Mouse (Mus musculus) CH12.LX (cell line): ENCODE data around the gene Selenot. TPM values are rescaled to one million over a fixed set of nuclear protein-coding genes. Genes with fewer than 3 reads are reported as not detected.
A peak's percentile ranks its signal among the peaks of the same experiment; 100 is the strongest.

ENCODE experiments used
- DNase-seq: peaks from one replicate; pipeline ENCODE4 v3.0.0-alpha.2; 2013; ENCODE audit errors: extremely low read depth
- H3K27ac ChIP-seq: 2 replicates; pipeline ENCODE4 v1.5.1; 2012; ENCODE audit warnings: low read depth, mild to moderate bottlenecking, control low read depth, moderate library complexity; ENCODE audit not compliant: insufficient read depth
- H3K27me3 ChIP-seq: replicated peaks from 2 replicates; pipeline ENCODE3; 2012; ENCODE audit warnings: inconsistent platforms
- H3K36me3 ChIP-seq, 2 experiments: replicated peaks in 1 of 2; 2 replicates each; pipeline versions ENCODE3 to v1.6.1; 2012; ENCODE audit warnings: inconsistent platforms in 1 of 2, low read length in 1 of 2, mild to moderate bottlenecking in 1 of 2, mixed read lengths in 1 of 2, moderate library complexity in 1 of 2; ENCODE audit not compliant: control insufficient read depth in 1 of 2, insufficient read depth in 1 of 2
- H3K4me1 ChIP-seq, 2 experiments: 2 replicates each; pipeline ENCODE4 v1.6.1; 2012; ENCODE audit warnings: inconsistent platforms in 1 of 2, moderate library complexity in 1 of 2; ENCODE audit not compliant: insufficient read depth in 2 of 2, control insufficient read depth in 1 of 2
- H3K4me2 ChIP-seq: 2 replicates; pipeline ENCODE4 v1.6.1; 2012; ENCODE audit warnings: low read depth, mild to moderate bottlenecking, control low read depth; ENCODE audit not compliant: poor library complexity, insufficient read depth, severe bottlenecking
- H3K4me3 ChIP-seq, 3 experiments: fragments of 150-350 bp in 1 of 3; sonication (generic) in 1 of 3; replicated peaks in 1 of 3; 2 replicates each; pipeline versions ENCODE3 to v1.5.1; 2011 to 2012; ENCODE audit warnings: low read depth in 2 of 3, low read length in 2 of 3, mild to moderate bottlenecking in 2 of 3, moderate library complexity in 2 of 3, control low read depth in 1 of 3, improper control_type of control experiment in 1 of 3, inconsistent platforms in 1 of 3, mixed read lengths in 1 of 3; ENCODE audit not compliant: poor library complexity in 1 of 3
- H3K79me2 ChIP-seq: replicated peaks from 2 replicates; pipeline ENCODE4 v1.6.1; 2012; ENCODE audit warnings: mild to moderate bottlenecking, moderate library complexity; ENCODE audit not compliant: control insufficient read depth, poor library complexity, insufficient read depth, severe bottlenecking; ENCODE audit errors: extremely low read depth
- H3K9ac ChIP-seq: 2 replicates; pipeline ENCODE4 v1.6.1; 2012; ENCODE audit warnings: low read depth, mild to moderate bottlenecking, control low read depth, moderate library complexity; ENCODE audit not compliant: insufficient read depth
- H3K9me3 ChIP-seq: replicated peaks from 2 replicates; pipeline ENCODE3; 2012; ENCODE audit warnings: low read length, inconsistent platforms, mixed read lengths
- CHD1 ChIP-seq: IDR thresholded peaks from 2 replicates; pipeline ENCODE4 v1.6.1; 2012; ENCODE audit warnings: low read depth, low read length, improper control_type of control experiment, inconsistent platforms
- CHD2 ChIP-seq: IDR thresholded peaks from 2 replicates; pipeline ENCODE4 v1.6.1; 2011; ENCODE audit warnings: low read length, improper control_type of control experiment
- E2F4 ChIP-seq: IDR thresholded peaks from 2 replicates; pipeline ENCODE4 v1.6.1; 2011; ENCODE audit warnings: low read depth, low read length, improper control_type of control experiment; ENCODE audit not compliant: insufficient replicate concordance
- ELF1 ChIP-seq: IDR thresholded peaks from 2 replicates; pipeline ENCODE4 v1.6.1; 2014; ENCODE audit warnings: low read depth, mild to moderate bottlenecking, inconsistent platforms, low read length, improper control_type of control experiment
- ETS1 ChIP-seq: conservative IDR thresholded peaks from 2 replicates; pipeline ENCODE4 v1.6.1; 2012; ENCODE audit warnings: low read depth, mild to moderate bottlenecking, inconsistent platforms, low read length, improper control_type of control experiment, moderate library complexity
- GABPA ChIP-seq: IDR thresholded peaks from 2 replicates; pipeline ENCODE4 v1.6.1; 2012; ENCODE audit warnings: low read depth, low read length, improper control_type of control experiment, inconsistent platforms; ENCODE audit not compliant: insufficient replicate concordance
- IRF4 ChIP-seq: IDR thresholded peaks from 2 replicates; pipeline ENCODE4 v1.6.1; 2014; ENCODE audit warnings: low read depth, mild to moderate bottlenecking, inconsistent platforms, low read length, improper control_type of control experiment
- JUND ChIP-seq: conservative IDR thresholded peaks from 2 replicates; pipeline ENCODE4 v1.6.1; 2011; ENCODE audit warnings: low read depth, low read length, improper control_type of control experiment
- MAFK ChIP-seq: IDR thresholded peaks from 2 replicates; pipeline ENCODE4 v1.6.1; 2011; ENCODE audit warnings: low read length, improper control_type of control experiment; ENCODE audit not compliant: insufficient replicate concordance
- MAX ChIP-seq: IDR thresholded peaks from 2 replicates; pipeline ENCODE4 v1.6.1; 2011; ENCODE audit warnings: low read length, improper control_type of control experiment
- MXI1 ChIP-seq: IDR thresholded peaks from 2 replicates; pipeline ENCODE4 v1.6.1; 2011; ENCODE audit warnings: mild to moderate bottlenecking, low read depth, low read length, improper control_type of control experiment
- NELFE ChIP-seq: IDR thresholded peaks from 2 replicates; pipeline ENCODE4 v1.6.1; 2011; ENCODE audit warnings: low read depth, low read length, improper control_type of control experiment
- NRF1 ChIP-seq: IDR thresholded peaks from 2 replicates; pipeline ENCODE4 v1.6.1; 2014; ENCODE audit warnings: low read depth, mild to moderate bottlenecking, inconsistent platforms, low read length, improper control_type of control experiment, moderate library complexity
- TBP ChIP-seq: conservative IDR thresholded peaks from 2 replicates; pipeline ENCODE4 v1.6.1; 2011; ENCODE audit warnings: low read depth, low read length, improper control_type of control experiment
- ZC3H11A ChIP-seq: IDR thresholded peaks from 2 replicates; pipeline ENCODE4 v1.6.1; 2012; ENCODE audit warnings: low read depth, mild to moderate bottlenecking, inconsistent platforms, low read length, improper control_type of control experiment
- ZKSCAN1 ChIP-seq: IDR thresholded peaks from 2 replicates; pipeline ENCODE4 v1.6.1; 2012; ENCODE audit warnings: low read depth, inconsistent platforms, low read length, improper control_type of control experiment, borderline replicate concordance
- ZMIZ1 ChIP-seq: IDR thresholded peaks from 2 replicates; pipeline ENCODE4 v1.6.1; 2012; ENCODE audit warnings: low read depth, mild to moderate bottlenecking, inconsistent platforms, low read length, improper control_type of control experiment
- ZNF384 ChIP-seq: IDR thresholded peaks from 2 replicates; pipeline ENCODE4 v1.6.1; 2012; ENCODE audit warnings: low read depth, low read length, improper control_type of control experiment, inconsistent platforms
- dilution Hi-C: fragments of 300-500 bp; cut with MboI; formaldehyde crosslinking; loops from 2 replicates; pipeline ENCODE4 v1.14.3; 2020; ENCODE audit warnings: low sequenced_read_pairs; ENCODE audit not compliant: extremely low pct_unique_long_range_greater_than_20kb, extremely low pct_ligation_motif_present
- in situ Hi-C: fragments of 300-500 bp; cut with MboI; formaldehyde crosslinking; loops from 3 replicates; pipeline ENCODE4 v1.14.3; 2019; ENCODE audit warnings: low sequenced_read_pairs, low pct_ligation_motif_present, low pct_unique_long_range_greater_than_20kb, mixed read lengths
- polyA plus RNA-seq: library from polyadenylated mRNA; unstranded; fragments of >175 nt; gene quantifications from 2 replicates; pipeline ENCODE4 v1.2.1, GENCODE M21; 2012; ENCODE audit warnings: low read depth; ENCODE audit not compliant: insufficient read length
- total RNA-seq, 2 experiments: library from RNA; depleted of rRNA; stranded (reverse); fragments of 300-350 nt in 1 of 2; fragments of >200 nt in 1 of 2; gene quantifications; 2 replicates each; pipeline ENCODE4 v1.2.3; 2012 to 2014

The Selenot gene
- total and polyA plus RNA-seq, 3 experiments = 63.6 to 254 (median 157) TPM

- H3K4me2 ChIP-seq = peak overlapping the region; percentile 57; the same call in 1 of the 2 replicates
- H3K9me3 ChIP-seq = no peaks in the 10 kb centered on the region
- no peak overlapping the region for H3K4me3 ChIP-seq
- H3K4me1 ChIP-seq = peaks cover 3 to 21% of the 10 kb centered on the region in 2 experiments; a peak in 3 of 4 replicates
- peaks cover 43 to 72% of the 10 kb centered on the region in 2 experiments for H3K36me3 ChIP-seq
- peak; percentile 46 for DNase-seq
- no peak overlapping the region for H3K9ac ChIP-seq
- TF ChIP-seq ZMIZ1 (no peak), GABPA (no peak), MAFK (no peak), NELFE (no peak), IRF4 (no peak), ZKSCAN1 (no peak), CHD2 (no peak), ELF1 (no peak), JUND (no peak), CHD1 (no peak), NRF1 (no peak), ZC3H11A (no peak), MAX (no peak), ZNF384 (no peak), TBP (no peak), E2F4 (no peak), MXI1 (no peak)
- TF ChIP-seq, all 38 proteins: peak for 0
- dilution Hi-C loops (no loop called here), in situ Hi-C loops (no loop called here)
- Histone ChIP-seq H3K27me3 (no peaks in the 10 kb centered on the region), H3K27ac (peak overlapping the region; percentile 33; the same call in 1 of the 2 replicates), H3K79me2 (peaks cover 1% of the 10 kb centered on the region; the same call in 1 of the 2 replicates)
These were observed 19.8 kb upstream of the Selenot start for GRCm38 (mm10) chr3:58556649-58557048.

- H3K9ac ChIP-seq = no peak overlapping the region
- no peak overlapping the region for H3K4me3 ChIP-seq
- no peak overlapping the region for H3K27ac ChIP-seq
- H3K9me3 ChIP-seq = no peaks in the 10 kb centered on the region
- DNase-seq = no peak
- TF ChIP-seq ETS1 = no peak
- no peak for TF ChIP-seq ZKSCAN1
- no peak overlapping the region for H3K4me2 ChIP-seq
- peaks cover 3 to 20% of the 10 kb centered on the region in 2 experiments; a peak in 3 of 4 replicates for H3K4me1 ChIP-seq
- dilution Hi-C loops (no loop called here), in situ Hi-C loops (no loop called here)
- H3K79me2 ChIP-seq = 0 out of 2 replicates have a peak, but pooled peaks cover 1% of the 10 kb centered on the region
- peaks cover 20 to 41% of the 10 kb centered on the region in 2 experiments for H3K36me3 ChIP-seq
- H3K27me3 ChIP-seq = no peaks in the 10 kb centered on the region
These were observed 16.5 kb upstream of the Selenot start for GRCm38 (mm10) chr3:58559887-58560286.
